Mouse (Mus musculus) ES-E14 (cell line): ENCODE results near the gene Shb. TPM values are rescaled to one million over a fixed set of nuclear protein-coding genes. Genes with fewer than 3 reads are reported as not detected.

Experiments
- DNase-seq: peaks from one replicate; pipeline ENCODE4 v3.0.0-alpha.2; 2013; ENCODE audit warnings: low read depth, low spot score
- H3K27ac ChIP-seq: 2 replicates; pipeline ENCODE4 v1.5.1; 2012; ENCODE audit warnings: low read depth, mild to moderate bottlenecking, low read length, moderate library complexity, mixed read lengths; ENCODE audit not compliant: poor library complexity, insufficient read depth, severe bottlenecking
- H3K36me3 ChIP-seq: 2 replicates; pipeline ENCODE4 v1.6.1; 2012; ENCODE audit warnings: mild to moderate bottlenecking, low read length, moderate library complexity, mixed read lengths; ENCODE audit not compliant: control insufficient read depth, poor library complexity, insufficient read depth, severe bottlenecking
- H3K4me1 ChIP-seq, 2 experiments: fragments of 150-350 bp in 1 of 2; sonication (generic) in 1 of 2; 2 replicates each; pipeline ENCODE4 v1.6.1; 2012; ENCODE audit warnings: low read length in 2 of 2, mild to moderate bottlenecking in 1 of 2, mixed read lengths in 1 of 2; ENCODE audit not compliant: control insufficient read depth in 2 of 2, insufficient read depth in 2 of 2, poor library complexity in 1 of 2
- H3K4me3 ChIP-seq, 2 experiments: fragments of 150-350 bp in 1 of 2; sonication (generic) in 1 of 2; 2 replicates each; pipeline ENCODE4 v1.5.1; 2012; ENCODE audit warnings: low read length in 2 of 2, low read depth in 1 of 2, mild to moderate bottlenecking in 1 of 2, mixed read lengths in 1 of 2; ENCODE audit not compliant: insufficient read depth in 1 of 2, poor library complexity in 1 of 2, severe bottlenecking in 1 of 2
- H3K9ac ChIP-seq: 2 replicates; pipeline ENCODE4 v1.6.1; 2012; ENCODE audit warnings: low read depth, mild to moderate bottlenecking, low read length, mixed read lengths; ENCODE audit not compliant: poor library complexity, insufficient read depth, severe bottlenecking
- H3K9me3 ChIP-seq: fragments of 150-350 bp; sonication (generic); 2 replicates; pipeline ENCODE4 v1.6.1; 2012; ENCODE audit warnings: low read depth, mild to moderate bottlenecking, low read length; ENCODE audit not compliant: control insufficient read depth, insufficient read depth
- CHD2 ChIP-seq: IDR thresholded peaks from 2 replicates; pipeline ENCODE4 v1.6.1; 2014; ENCODE audit warnings: mild to moderate bottlenecking, low read depth, low read length, inconsistent platforms
- HCFC1 ChIP-seq: IDR thresholded peaks from 2 replicates; pipeline ENCODE4 v1.6.1; 2012; ENCODE audit warnings: low read length, inconsistent platforms, borderline replicate concordance; ENCODE audit not compliant: insufficient read depth
- MAFK ChIP-seq: IDR thresholded peaks from 2 replicates; pipeline ENCODE4 v1.6.1; 2014; ENCODE audit warnings: mild to moderate bottlenecking, low read depth, low read length, inconsistent platforms; ENCODE audit not compliant: insufficient read depth
- ZC3H11A ChIP-seq: IDR thresholded peaks from 2 replicates; pipeline ENCODE4 v1.6.1; 2012; ENCODE audit warnings: low read depth, mild to moderate bottlenecking, inconsistent platforms, low read length, borderline replicate concordance
- ZNF384 ChIP-seq: IDR thresholded peaks from 2 replicates; pipeline ENCODE4 v1.6.1; 2012; ENCODE audit warnings: low read depth, low read length, inconsistent platforms
- in situ Hi-C, 2 experiments: fragments of 600-800 bp; cut with MboI; formaldehyde crosslinking; loops; one replicate each; pipeline ENCODE4 v1.15.1; 2025; ENCODE audit warnings: low sequenced_read_pairs in 2 of 2, inconsistent platforms in 1 of 2; ENCODE audit not compliant: unreplicated experiment in 2 of 2
- total RNA-seq: library from RNA; depleted of rRNA; stranded (reverse); fragments of 300-350 nt; gene quantifications from 2 replicates; pipeline ENCODE4 v1.2.3, GENCODE M21; 2012

The Shb gene
- total RNA-seq, 1 experiment, result 15.9 TPM

- Histone ChIP-seq H3K9ac (0 out of 2 replicates have a peak overlapping the region, but pooled peaks have one; percentile 37), H3K36me3 (peaks cover 3% of the 10 kb centered on the region; the same call in 1 of the 2 replicates), H3K4me1 (peaks cover 15 to 42% of the 10 kb centered on the region in 2 experiments), H3K27ac (no peak overlapping the region), H3K9me3 (no peaks in the 10 kb centered on the region), H3K4me3 (no peak overlapping the region; a peak in 1 of 4 replicates)
- in situ Hi-C loops, result loop anchor here in 1 of 2 experiments (25.0 kb wide), 1 partner anchor 364 kb away; the partner anchor contains the start of gene Aldh1b1
- no peak for TF ChIP-seq ZNF384
- peak; percentile 65 for DNase-seq
These were observed 108.9 kb downstream of the Shb start for GRCm38 (mm10) chr4:45423406-45423805.

- Histone ChIP-seq H3K4me3 (no peak overlapping the region), H3K36me3 (peaks cover 3% of the 10 kb centered on the region; the same call in 1 of the 2 replicates), H3K27ac (no peak overlapping the region), H3K9ac (no peak overlapping the region; the same call in 1 of the 2 replicates), H3K4me1 (peaks cover 15 to 42% of the 10 kb centered on the region in 2 experiments), H3K9me3 (no peaks in the 10 kb centered on the region)
- in situ Hi-C loops, result loop anchor here in 1 of 2 experiments (25.0 kb wide), 1 partner anchor 365 kb away; the partner anchor contains the start of gene Aldh1b1
- DNase-seq, result no peak
- no peak for TF ChIP-seq MAFK
- no peak for TF ChIP-seq HCFC1
- TF ChIP-seq ZNF384, result no peak
These were observed 109.6 kb downstream of the Shb start for GRCm38 (mm10) chr4:45422640-45423039.

- Histone ChIP-seq H3K9ac (no peak overlapping the region), H3K4me1 (peaks cover 13 to 36% of the 10 kb centered on the region in 2 experiments), H3K9me3 (no peaks in the 10 kb centered on the region), H3K4me3 (no peak overlapping the region), H3K36me3 (peaks cover 3% of the 10 kb centered on the region; the same call in 1 of the 2 replicates), H3K27ac (no peak overlapping the region)
- in situ Hi-C loops, result loop anchor here in 1 of 2 experiments (25.0 kb wide), 1 partner anchor 366 kb away; the partner anchor contains the start of gene Aldh1b1
- no peak for DNase-seq
- no peak for TF ChIP-seq MAFK
- no peak for TF ChIP-seq ZNF384
- TF ChIP-seq ZC3H11A, result no peak
- no peak for TF ChIP-seq CHD2
- TF ChIP-seq HCFC1, result no peak
These were observed 110.6 kb downstream of the Shb start for GRCm38 (mm10) chr4:45421519-45422260.

- in situ Hi-C loops, result loop anchor here in 1 of 2 experiments (25.0 kb wide), 1 partner anchor 367 kb away; the partner anchor contains the start of gene Aldh1b1
- Histone ChIP-seq H3K9ac (no peak overlapping the region), H3K27ac (no peak overlapping the region), H3K4me3 (no peak overlapping the region), H3K4me1 (peaks cover 13 to 36% of the 10 kb centered on the region in 2 experiments), H3K9me3 (no peaks in the 10 kb centered on the region), H3K36me3 (peaks cover 1% of the 10 kb centered on the region; the same call in 1 of the 2 replicates)
- TF ChIP-seq HCFC1, result no peak
- TF ChIP-seq CHD2, result no peak
- no peak for TF ChIP-seq ZC3H11A
- TF ChIP-seq MAFK, result no peak
- no peak for TF ChIP-seq ZNF384
- no peak for DNase-seq
These were observed 111.5 kb downstream of the Shb start for GRCm38 (mm10) chr4:45420733-45421132.
